Mouse (Mus musculus): ENCODE results near the gene Slc8a3. TPM values are rescaled to one million over a fixed set of nuclear protein-coding genes. Genes with fewer than 3 reads are reported as not detected.

Slc8a3 gene
- polyA plus RNA-seq, 1 experiment from 2014 or later, result 0.16 TPM

DNA sequence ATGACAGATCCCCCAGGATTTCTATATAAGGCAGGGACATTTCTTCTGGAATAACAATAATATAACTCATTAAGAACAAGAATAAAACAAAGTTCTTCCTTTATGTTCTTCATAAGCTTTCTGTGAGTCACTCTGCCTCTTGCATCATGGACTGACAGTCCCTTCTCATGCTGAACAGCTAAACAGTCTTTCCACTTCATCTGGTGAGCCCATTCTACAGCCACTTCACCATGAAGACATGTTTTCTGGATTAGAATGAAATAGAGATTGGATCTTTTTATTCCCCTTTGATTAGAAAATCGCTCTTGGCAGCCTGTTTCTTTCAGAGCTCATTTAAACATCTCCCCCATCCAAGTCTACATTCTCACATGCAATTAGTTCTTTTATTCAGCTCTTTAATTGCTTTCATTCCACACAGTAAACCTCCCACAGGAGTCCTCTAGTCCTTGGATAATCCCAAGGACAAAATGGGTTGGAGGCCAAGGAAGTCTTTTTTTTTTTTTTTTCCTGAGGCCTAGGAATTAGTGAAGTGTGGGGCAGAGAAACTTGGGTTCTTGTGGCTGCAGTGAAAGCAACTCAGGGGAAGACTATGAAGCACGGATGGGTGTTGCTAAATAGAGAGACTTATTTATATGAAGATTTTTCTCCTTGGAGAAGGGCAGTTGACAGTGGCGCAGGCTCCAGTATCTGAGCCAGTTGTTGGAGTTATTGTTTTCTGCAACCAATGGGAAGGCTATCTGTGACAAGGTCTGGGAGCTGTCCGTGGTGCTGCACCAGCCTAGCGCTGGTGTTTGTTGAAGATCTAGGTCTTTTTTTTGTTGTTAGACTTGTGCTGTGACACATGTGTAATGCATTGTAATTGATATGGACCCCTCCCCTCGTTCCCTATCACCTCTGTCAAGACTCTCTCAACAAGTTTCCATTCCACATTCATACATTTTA, 127.1 kb downstream of the Slc8a3 start:
- no peak for ATAC-seq (replicated peaks; ENCODE audit: insufficient number of reproducible peaks, low FRiP score, low TSS enrichment)
- H3K4me2 ChIP-seq, result no peak overlapping the region
- no peaks in the 10 kb centered on the region for H3K36me3 ChIP-seq (ENCODE audit: control insufficient read depth, insufficient read depth, low read length)
- H3K4me1 ChIP-seq (ENCODE audit: control insufficient read depth, insufficient read depth, low read length), result no peaks in the 10 kb centered on the region
- 22% methylated on average over 6 of the region's 6 CpGs for WGBS (ENCODE audit: insufficient replicate concordance)
- no peak overlapping the region for H3K4me3 ChIP-seq (ENCODE audit: low read depth, low read length)
- H3K9me3 ChIP-seq (replicated peaks; ENCODE audit: control insufficient read depth, low read length), result no peaks in the 10 kb centered on the region
- H3K27me3 ChIP-seq (ENCODE audit: control insufficient read depth, insufficient read depth, low read length), result no peaks in the 10 kb centered on the region
- no peak overlapping the region for H3K27ac ChIP-seq (ENCODE audit: low read depth, low read length)
- H3K9ac ChIP-seq (ENCODE audit: low read depth, low read length), result no peak overlapping the region

DNA sequence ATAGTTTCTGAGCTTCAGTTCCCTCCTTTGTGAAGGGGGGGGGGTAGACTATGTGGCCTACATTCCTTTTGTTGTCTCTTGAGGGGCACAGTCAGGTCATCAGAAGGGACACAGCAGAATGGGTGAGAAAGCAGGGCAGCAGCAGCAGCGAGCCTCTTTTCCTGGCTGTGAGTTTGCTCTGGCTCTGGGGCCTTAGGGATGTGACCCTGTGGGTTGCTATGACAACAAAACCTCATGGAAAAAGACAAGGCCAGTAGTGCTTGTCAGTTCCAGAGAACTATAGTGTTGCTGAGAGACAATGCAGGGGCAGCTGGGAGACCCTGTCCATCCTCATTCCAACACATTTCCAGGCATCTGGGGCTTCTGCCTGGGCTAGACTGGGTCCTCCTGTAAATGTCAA, 129.8 kb downstream of the Slc8a3 start:
- Histone ChIP-seq H3K36me3 (ENCODE audit: control insufficient read depth, insufficient read depth, low read length) (no peaks in the 10 kb centered on the region), H3K27me3 (ENCODE audit: control insufficient read depth, insufficient read depth, low read length) (0 out of 2 replicates have a peak, but pooled peaks cover 4% of the 10 kb centered on the region), H3K27ac (ENCODE audit: low read depth, low read length) (no peak overlapping the region), H3K4me2 (no peak overlapping the region), H3K9ac (ENCODE audit: low read depth, low read length) (no peak overlapping the region), H3K9me3 (replicated peaks; ENCODE audit: control insufficient read depth, low read length) (no peaks in the 10 kb centered on the region), H3K4me1 (ENCODE audit: control insufficient read depth, insufficient read depth, low read length) (no peaks in the 10 kb centered on the region), H3K4me3 (ENCODE audit: low read depth, low read length) (no peak overlapping the region)
- 27% methylated on average over 1 of the region's 1 CpGs for WGBS (ENCODE audit: insufficient replicate concordance)
- ATAC-seq (replicated peaks; ENCODE audit: insufficient number of reproducible peaks, low FRiP score, low TSS enrichment), result no peak

DNA sequence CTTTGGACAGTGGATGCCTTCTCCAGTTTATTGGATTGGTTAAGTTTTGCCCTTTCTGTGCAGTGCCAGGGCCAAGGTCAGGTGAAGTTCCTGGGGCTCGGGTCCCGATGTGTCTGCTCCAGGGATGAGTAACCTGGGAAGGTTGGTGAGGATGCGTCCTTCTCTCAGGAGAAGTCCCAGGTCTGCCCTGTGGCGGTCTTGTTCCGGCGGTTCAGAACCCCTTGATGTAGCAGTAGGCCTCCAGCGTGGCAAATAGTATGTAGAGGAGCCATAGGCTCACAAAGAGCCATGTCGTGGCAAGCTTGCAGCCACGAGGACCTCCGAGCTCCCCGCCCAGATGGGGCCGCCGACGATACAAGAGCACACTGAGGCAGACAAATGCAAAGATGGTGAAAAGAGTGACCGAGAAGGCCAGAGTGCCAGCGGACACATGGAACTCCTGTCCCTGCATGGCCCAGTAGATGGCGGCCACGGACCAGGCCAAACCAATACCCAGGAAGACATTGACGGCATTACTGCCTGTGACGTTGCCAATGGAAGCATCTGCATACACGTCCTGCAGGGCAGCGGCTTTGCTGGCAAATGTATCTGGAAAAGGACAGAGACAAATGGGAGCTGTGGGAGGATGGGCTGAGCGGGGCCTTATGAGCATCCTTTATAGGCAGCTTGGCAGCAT, 133.6 kb downstream of the Slc8a3 start:
- H3K4me1 ChIP-seq (ENCODE audit: control insufficient read depth, insufficient read depth, low read length), result no peaks in the 10 kb centered on the region
- no peak overlapping the region for H3K9ac ChIP-seq (ENCODE audit: low read depth, low read length)
- no peaks in the 10 kb centered on the region for H3K9me3 ChIP-seq (replicated peaks; ENCODE audit: control insufficient read depth, low read length)
- 0 out of 2 replicates have a peak, but pooled peaks cover 4% of the 10 kb centered on the region for H3K27me3 ChIP-seq (ENCODE audit: control insufficient read depth, insufficient read depth, low read length)
- no peak for ATAC-seq (replicated peaks; ENCODE audit: insufficient number of reproducible peaks, low FRiP score, low TSS enrichment)
- H3K4me3 ChIP-seq (ENCODE audit: low read depth, low read length), result no peak overlapping the region
- WGBS (ENCODE audit: insufficient replicate concordance), result 32% methylated on average over 23 of the region's 23 CpGs
- H3K27ac ChIP-seq (ENCODE audit: low read depth, low read length), result no peak overlapping the region
- H3K4me2 ChIP-seq, result no peak overlapping the region
- no peaks in the 10 kb centered on the region for H3K36me3 ChIP-seq (ENCODE audit: control insufficient read depth, insufficient read depth, low read length)

DNA sequence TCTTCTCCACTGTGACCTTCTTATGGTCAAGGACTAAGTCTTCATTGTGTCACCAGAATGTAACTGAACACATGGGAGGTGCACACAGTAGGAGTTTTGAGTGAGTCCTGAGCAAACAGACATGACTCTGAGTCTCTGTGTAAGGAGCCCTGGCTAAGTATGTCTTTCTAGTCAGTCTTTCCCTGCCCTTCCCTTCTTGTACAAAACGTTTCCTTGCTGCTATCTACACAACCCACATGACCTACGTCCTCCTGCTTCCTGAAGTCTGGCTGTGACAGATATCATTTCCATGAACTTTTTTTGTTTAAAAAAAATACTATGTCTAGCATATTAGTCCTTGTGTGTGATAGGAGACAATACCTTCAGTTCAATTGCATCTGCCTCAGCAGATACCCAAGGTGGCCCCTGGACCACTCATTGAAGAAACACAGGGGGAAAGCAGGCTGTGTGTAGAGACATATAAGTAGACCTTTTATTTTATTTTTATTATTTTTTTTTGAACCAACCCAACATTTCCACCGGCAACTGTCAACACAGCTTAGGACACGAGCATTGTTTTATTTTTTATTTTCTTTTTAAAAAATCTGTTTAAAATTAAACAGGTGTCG, 135.4 kb downstream of the Slc8a3 start:
- H3K4me3 ChIP-seq (ENCODE audit: low read depth, low read length), result no peak overlapping the region
- H3K9ac ChIP-seq (ENCODE audit: low read depth, low read length), result no peak overlapping the region
- H3K4me1 ChIP-seq (ENCODE audit: control insufficient read depth, insufficient read depth, low read length), result no peaks in the 10 kb centered on the region
- H3K27ac ChIP-seq (ENCODE audit: low read depth, low read length), result no peak overlapping the region
- WGBS (ENCODE audit: insufficient replicate concordance), result 56% methylated on average over 5 of the region's 5 CpGs
- 0 out of 2 replicates have a peak, but pooled peaks cover 4% of the 10 kb centered on the region for H3K27me3 ChIP-seq (ENCODE audit: control insufficient read depth, insufficient read depth, low read length)
- no peaks in the 10 kb centered on the region for H3K9me3 ChIP-seq (replicated peaks; ENCODE audit: control insufficient read depth, low read length)
- no peaks in the 10 kb centered on the region for H3K36me3 ChIP-seq (ENCODE audit: control insufficient read depth, insufficient read depth, low read length)
- H3K4me2 ChIP-seq, result no peak overlapping the region
- no peak for ATAC-seq (replicated peaks; ENCODE audit: insufficient number of reproducible peaks, low FRiP score, low TSS enrichment)

DNA sequence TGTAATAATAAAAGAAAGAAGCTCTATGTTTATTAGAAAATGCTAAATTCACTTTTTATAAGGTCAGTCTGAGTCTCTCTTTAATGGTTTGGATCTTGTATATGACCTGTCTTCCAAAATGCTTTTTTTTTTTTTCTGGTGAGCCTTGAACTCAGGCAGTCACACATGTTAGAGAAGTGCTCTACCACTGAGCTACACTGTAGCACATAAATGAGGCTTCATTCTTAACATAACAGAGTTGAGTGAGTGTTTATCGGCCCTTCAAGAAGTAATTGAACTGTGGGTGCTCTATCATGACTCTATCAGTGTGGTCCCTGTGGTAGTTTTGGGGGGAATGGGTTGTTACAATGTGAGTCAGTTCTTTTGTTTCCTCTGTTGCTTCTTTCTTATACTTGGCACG, 139.0 kb downstream of the Slc8a3 start:
- Histone ChIP-seq H3K27ac (ENCODE audit: low read depth, low read length) (no peak overlapping the region), H3K4me3 (ENCODE audit: low read depth, low read length) (no peak overlapping the region), H3K4me2 (no peak overlapping the region), H3K36me3 (ENCODE audit: control insufficient read depth, insufficient read depth, low read length) (no peaks in the 10 kb centered on the region), H3K4me1 (ENCODE audit: control insufficient read depth, insufficient read depth, low read length) (no peaks in the 10 kb centered on the region), H3K9me3 (replicated peaks; ENCODE audit: control insufficient read depth, low read length) (no peaks in the 10 kb centered on the region), H3K27me3 (ENCODE audit: control insufficient read depth, insufficient read depth, low read length) (0 out of 2 replicates have a peak, but pooled peaks cover 4% of the 10 kb centered on the region), H3K9ac (ENCODE audit: low read depth, low read length) (no peak overlapping the region)
- 68% methylated on average over 2 of the region's 2 CpGs for WGBS (ENCODE audit: insufficient replicate concordance)
- ATAC-seq (replicated peaks; ENCODE audit: insufficient number of reproducible peaks, low FRiP score, low TSS enrichment), result no peak

DNA sequence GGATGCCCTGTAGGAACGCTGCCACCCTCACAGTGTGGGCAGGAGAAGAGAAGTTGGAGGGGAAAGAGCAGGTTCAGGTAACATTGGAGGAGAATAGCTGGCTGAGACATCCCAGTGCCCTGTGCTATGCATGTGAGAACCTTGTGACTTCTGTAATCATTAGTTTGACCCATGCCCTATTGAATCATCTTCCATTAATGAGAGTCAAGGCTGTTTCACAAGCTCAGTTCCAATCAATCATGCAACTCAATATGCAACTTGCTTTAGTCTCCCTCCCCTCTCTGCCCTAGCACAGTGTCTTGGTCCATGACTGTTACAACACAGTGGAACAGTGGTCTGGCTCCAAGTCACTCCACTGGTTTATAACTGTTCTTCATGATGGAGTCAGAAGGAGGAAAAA, 143.3 kb downstream of the Slc8a3 start:
- H3K9ac ChIP-seq (ENCODE audit: low read depth, low read length), result no peak overlapping the region
- no peak overlapping the region for H3K4me2 ChIP-seq
- no peak overlapping the region for H3K4me3 ChIP-seq (ENCODE audit: low read depth, low read length)
- H3K9me3 ChIP-seq (replicated peaks; ENCODE audit: control insufficient read depth, low read length), result no peaks in the 10 kb centered on the region
- no peak overlapping the region for H3K27ac ChIP-seq (ENCODE audit: low read depth, low read length)
- no peaks in the 10 kb centered on the region for H3K4me1 ChIP-seq (ENCODE audit: control insufficient read depth, insufficient read depth, low read length)
- no peaks in the 10 kb centered on the region for H3K36me3 ChIP-seq (ENCODE audit: control insufficient read depth, insufficient read depth, low read length)
- H3K27me3 ChIP-seq (ENCODE audit: control insufficient read depth, insufficient read depth, low read length), result no peaks in the 10 kb centered on the region
- 75% methylated on average over 1 of the region's 1 CpGs for WGBS (ENCODE audit: insufficient replicate concordance)
- no peak for ATAC-seq (replicated peaks; ENCODE audit: insufficient number of reproducible peaks, low FRiP score, low TSS enrichment)

DNA sequence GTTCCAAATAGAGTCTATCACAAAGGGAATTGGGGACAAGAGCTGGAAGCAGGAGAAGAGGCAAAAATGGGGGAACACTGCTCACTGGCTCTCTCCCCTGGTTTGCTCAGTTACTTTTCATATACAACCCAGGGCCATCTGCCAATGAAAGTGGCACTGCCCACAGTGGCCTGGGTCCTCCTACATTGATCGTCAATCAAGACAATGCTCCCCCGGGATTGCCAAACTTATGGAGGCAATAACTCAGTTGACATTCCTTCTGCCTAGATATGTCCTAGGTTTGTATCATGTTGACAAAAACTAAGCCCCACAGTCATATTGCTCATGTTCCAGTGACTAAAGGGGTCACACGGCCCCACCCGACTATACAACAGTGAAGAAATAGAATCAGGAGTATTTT, 144.0 kb downstream of the Slc8a3 start:
- Histone ChIP-seq H3K9ac (ENCODE audit: low read depth, low read length) (no peak overlapping the region), H3K27me3 (ENCODE audit: control insufficient read depth, insufficient read depth, low read length) (no peaks in the 10 kb centered on the region), H3K4me3 (ENCODE audit: low read depth, low read length) (no peak overlapping the region), H3K27ac (ENCODE audit: low read depth, low read length) (no peak overlapping the region), H3K9me3 (replicated peaks; ENCODE audit: control insufficient read depth, low read length) (no peaks in the 10 kb centered on the region), H3K36me3 (ENCODE audit: control insufficient read depth, insufficient read depth, low read length) (no peaks in the 10 kb centered on the region), H3K4me1 (ENCODE audit: control insufficient read depth, insufficient read depth, low read length) (no peaks in the 10 kb centered on the region), H3K4me2 (no peak overlapping the region)
- WGBS (ENCODE audit: insufficient replicate concordance), result 76% methylated on average over 4 of the region's 4 CpGs
- no peak for ATAC-seq (replicated peaks; ENCODE audit: insufficient number of reproducible peaks, low FRiP score, low TSS enrichment)

DNA sequence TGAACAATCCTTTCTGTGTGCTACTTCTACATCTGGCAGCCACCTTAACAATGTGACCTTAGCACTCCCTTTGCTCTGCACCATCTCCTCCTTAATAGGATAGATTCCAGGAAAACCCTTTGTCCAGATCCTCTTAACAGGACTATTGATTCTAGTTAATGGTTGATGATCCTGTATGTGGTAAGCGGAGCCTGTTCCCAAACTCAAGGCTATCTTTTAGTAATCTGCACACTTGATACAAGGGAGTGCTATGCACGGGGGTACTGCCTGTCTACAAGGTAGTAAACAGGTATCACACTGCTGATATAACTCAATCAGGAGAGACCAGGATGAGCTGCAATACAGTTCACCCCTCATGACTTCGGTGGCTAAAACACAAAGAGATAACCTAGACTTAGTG, 144.6 kb downstream of the Slc8a3 start:
- H3K4me1 ChIP-seq (ENCODE audit: control insufficient read depth, insufficient read depth, low read length), result no peaks in the 10 kb centered on the region
- WGBS (ENCODE audit: insufficient replicate concordance), result 73% methylated on average over 3 of the region's 3 CpGs
- no peak for ATAC-seq (replicated peaks; ENCODE audit: insufficient number of reproducible peaks, low FRiP score, low TSS enrichment)
- H3K4me2 ChIP-seq, result no peak overlapping the region
- no peaks in the 10 kb centered on the region for H3K9me3 ChIP-seq (replicated peaks; ENCODE audit: control insufficient read depth, low read length)
- H3K27ac ChIP-seq (ENCODE audit: low read depth, low read length), result no peak overlapping the region
- no peak overlapping the region for H3K4me3 ChIP-seq (ENCODE audit: low read depth, low read length)
- no peaks in the 10 kb centered on the region for H3K27me3 ChIP-seq (ENCODE audit: control insufficient read depth, insufficient read depth, low read length)
- H3K9ac ChIP-seq (ENCODE audit: low read depth, low read length), result no peak overlapping the region
- H3K36me3 ChIP-seq (ENCODE audit: control insufficient read depth, insufficient read depth, low read length), result no peaks in the 10 kb centered on the region
